Mouse (Mus musculus): ENCODE data around the gene Ikzf3.

GRCm38 (mm10) chr11:98512881-98513280 is 33.0 kb downstream of the Ikzf3 start:
- no peak for TF ChIP-seq CTCF (IDR thresholded peaks at IDR 0.05; ENCODE audit: extremely low read depth, insufficient read depth, insufficient read length, insufficient replicate concordance)
- TF ChIP-seq POLR2A (IDR thresholded peaks at IDR 0.05; ENCODE audit: low read depth, low read length): no peak

Measured in spleen, adult 2 months (tissue).